Mouse (Mus musculus) heart, embryonic 14.5 days (tissue): ENCODE data around the gene Dpp7. TPM values are rescaled to one million over a fixed set of nuclear protein-coding genes. Genes with fewer than 3 reads are reported as not detected.
A peak's percentile ranks its signal among the peaks of the same experiment; 100 is the strongest.

Experiments
- ATAC-seq: fragments of 200-750 bp; cut with Nextera tagmentation; 2 replicates; pipeline ENCODE4 v1.8.0; 2017; ENCODE audit warnings: low read depth, moderate TSS enrichment; ENCODE audit not compliant: insufficient number of reproducible peaks, insufficient read depth, low FRiP score
- H3K27ac ChIP-seq, 2 experiments: fragments of 200-500 bp in 1 of 2; fragments of 300-500 bp in 1 of 2; sonication (generic) in 1 of 2; replicated peaks in 1 of 2; 2 replicates each; pipeline ENCODE4 v1.5.1; 2012 to 2014; ENCODE audit warnings: low read depth in 2 of 2, low read length in 2 of 2, control low read depth in 1 of 2, mild to moderate bottlenecking in 1 of 2, mixed read lengths in 1 of 2; ENCODE audit not compliant: control insufficient read depth in 1 of 2, insufficient read depth in 1 of 2
- H3K27me3 ChIP-seq: fragments of 300-500 bp; sonication (generic); 2 replicates; pipeline ENCODE4 v1.6.1; 2014; ENCODE audit warnings: mild to moderate bottlenecking, low read length, control low read depth; ENCODE audit not compliant: control insufficient read depth, insufficient read depth
- H3K36me3 ChIP-seq: fragments of 300-500 bp; sonication (generic); 2 replicates; pipeline ENCODE4 v1.6.1; 2014; ENCODE audit warnings: mild to moderate bottlenecking, control low read depth, low read length, mixed read lengths; ENCODE audit not compliant: control insufficient read depth, insufficient read depth
- H3K4me1 ChIP-seq, 2 experiments: fragments of 200-500 bp in 1 of 2; fragments of 300-500 bp in 1 of 2; sonication (generic) in 1 of 2; 2 replicates each; pipeline ENCODE4 v1.6.1; 2012 to 2014; ENCODE audit warnings: low read length in 2 of 2, control low read depth in 1 of 2, mixed read lengths in 1 of 2; ENCODE audit not compliant: control insufficient read depth in 2 of 2, insufficient read depth in 2 of 2
- H3K4me2 ChIP-seq: fragments of 300-500 bp; sonication (generic); 2 replicates; pipeline ENCODE4 v1.6.1; 2014; ENCODE audit warnings: mild to moderate bottlenecking, low read length
- H3K4me3 ChIP-seq, 2 experiments: fragments of 200-500 bp in 1 of 2; fragments of 300-500 bp in 1 of 2; sonication (generic) in 1 of 2; 2 replicates each; pipeline ENCODE4 v1.5.1; 2012 to 2014; ENCODE audit warnings: low read length in 2 of 2, mild to moderate bottlenecking in 2 of 2, control low read depth in 1 of 2, low read depth in 1 of 2, moderate library complexity in 1 of 2; ENCODE audit not compliant: control insufficient read depth in 1 of 2, insufficient read depth in 1 of 2
- H3K9ac ChIP-seq: fragments of 300-500 bp; sonication (generic); 2 replicates; pipeline ENCODE4 v1.6.1; 2014; ENCODE audit warnings: mild to moderate bottlenecking, low read length
- H3K9me3 ChIP-seq: fragments of 300-500 bp; sonication (generic); 2 replicates; pipeline ENCODE4 v1.6.1; 2016; ENCODE audit warnings: low read length, control low read depth; ENCODE audit not compliant: control insufficient read depth
- WGBS: fragments of 180-500 bp; shearing (Covaris S2); extraction: QIAGEN DNeasy Blood & Tissue Kit; methylation state at CpG from one replicate; pipeline ENCODE4 v1.1.7; 2014; 5-methylcytosine and 5-hydroxymethylcytosine counted together
- polyA plus RNA-seq: library from polyadenylated mRNA; unstranded; fragments of >200 nt; fragmentation: Nextera tagmentation; extraction: Ambion mirVana; gene quantifications from 2 replicates; pipeline ENCODE4 v1.2.1, GENCODE M21; 2014

Dpp7 gene
- polyA plus RNA-seq, 1 experiment from 2014 or later, result 11.5 TPM

DNA sequence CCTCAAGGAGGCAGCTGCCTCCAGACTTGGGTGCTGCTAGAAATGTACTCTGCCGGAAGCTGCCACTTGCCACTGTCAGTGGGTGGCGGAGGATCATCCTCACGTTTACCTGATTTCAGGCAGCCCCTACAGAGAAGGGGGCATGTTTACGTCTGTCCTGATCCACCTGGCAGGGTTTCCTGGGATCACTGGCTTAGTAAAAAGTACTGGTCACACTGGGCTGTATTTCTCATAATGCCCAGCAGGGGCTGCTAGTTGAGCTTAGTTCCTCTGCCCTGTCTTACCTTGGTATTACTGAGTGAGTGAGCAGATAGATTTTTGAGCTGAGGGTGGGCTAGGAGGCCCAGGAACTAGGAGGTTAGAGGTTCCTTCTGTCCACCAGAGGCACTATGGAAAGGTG is 20.4 kb upstream of the Dpp7 start:
- H3K4me2 ChIP-seq, result no peak overlapping the region
- no peaks in the 10 kb centered on the region for H3K27me3 ChIP-seq
- no peak overlapping the region for H3K27ac ChIP-seq
- H3K9ac ChIP-seq, result no peak overlapping the region
- ATAC-seq, result no peak
- H3K36me3 ChIP-seq, result peaks cover 35% of the 10 kb centered on the region
- 55% methylated on average over 4 of the region's 4 CpGs for WGBS
- no peak overlapping the region for H3K4me3 ChIP-seq
- peaks cover 12 to 20% of the 10 kb centered on the region in 2 experiments for H3K4me1 ChIP-seq
- H3K9me3 ChIP-seq, result no peaks in the 10 kb centered on the region

GRCm38 (mm10) chr2:25373431-25373830 is 17.3 kb upstream of the Dpp7 start:
- H3K4me2 ChIP-seq, result peak overlapping the region; percentile 99
- no peak overlapping the region for H3K27ac ChIP-seq
- H3K9me3 ChIP-seq, result no peaks in the 10 kb centered on the region
- H3K27me3 ChIP-seq, result peaks cover 3% of the 10 kb centered on the region; the same call in 1 of the 2 replicates
- peak overlapping the region; percentile 77 for H3K9ac ChIP-seq
- H3K4me1 ChIP-seq, result peaks cover 13 to 22% of the 10 kb centered on the region in 2 experiments
- WGBS, result 39% methylated on average over 2 of the region's 2 CpGs
- no peak for ATAC-seq
- H3K36me3 ChIP-seq, result peaks cover 33% of the 10 kb centered on the region
- peak overlapping the region; percentile 72 to 73 for H3K4me3 ChIP-seq

- Histone ChIP-seq H3K4me3 (peak overlapping the region; percentile 72 to 73), H3K9ac (peak overlapping the region; percentile 77), H3K27ac (no peak overlapping the region), H3K4me2 (peak overlapping the region; percentile 99), H3K27me3 (peaks cover 3% of the 10 kb centered on the region; the same call in 1 of the 2 replicates), H3K9me3 (no peaks in the 10 kb centered on the region), H3K4me1 (peaks cover 13 to 22% of the 10 kb centered on the region in 2 experiments), H3K36me3 (peaks cover 27% of the 10 kb centered on the region)
- 2% methylated on average over 42 of the region's 42 CpGs for WGBS
- peak; percentile 6; the same call in 1 of the 2 replicates for ATAC-seq
Observed at GRCm38 (mm10) chr2:25372644-25373391, 16.7 kb upstream of the Dpp7 start.

- Histone ChIP-seq H3K4me3 (peak within 1 kb of the TSS; percentile 72 to 73), H3K27me3 (peaks cover 3% of the 10 kb centered on the region; the same call in 1 of the 2 replicates), H3K27ac (peak within 1 kb of the TSS; percentile 60 to 70; a peak in 3 of 4 replicates), H3K9me3 (no peaks in the 10 kb centered on the region), H3K4me2 (peak within 1 kb of the TSS; percentile 99), H3K4me1 (peaks cover 13 to 22% of the 10 kb centered on the region in 2 experiments), H3K36me3 (peaks cover 19% of the 10 kb centered on the region), H3K9ac (peak within 1 kb of the TSS; percentile 78)
- ATAC-seq, result peak; percentile 76
- WGBS, result 1% methylated on average over 65 of the region's 65 CpGs
Observed at GRCm38 (mm10) chr2:25371764-25372643, 15.8 kb upstream of the Dpp7 start, which contains the start of gene Sapcd2. Gene Sapcd2, plus strand, starts transcription at chr2:25372321.

DNA sequence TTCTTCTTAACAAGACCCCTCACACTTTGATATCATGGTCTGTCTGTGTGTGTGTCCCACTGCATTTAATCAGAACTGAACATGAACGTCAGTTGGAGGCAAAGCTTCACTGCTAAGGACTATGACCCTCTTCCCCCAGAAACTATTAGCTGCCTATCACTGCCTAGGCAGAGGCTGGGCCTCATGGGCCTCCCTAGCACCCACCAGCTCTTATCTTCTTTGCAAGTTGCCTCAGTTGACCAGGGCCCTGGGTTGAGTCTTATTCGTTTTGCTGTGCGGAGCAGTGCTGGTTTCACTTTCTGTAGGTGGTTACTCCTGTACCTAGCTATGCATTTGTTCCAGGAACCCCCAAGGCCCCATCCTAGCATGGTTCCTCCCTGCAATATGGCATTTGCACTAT is 13.8 kb upstream of the Dpp7 start:
- Histone ChIP-seq H3K9ac (no peak overlapping the region), H3K27ac (no peak overlapping the region), H3K4me3 (no peak overlapping the region), H3K36me3 (peaks cover 3% of the 10 kb centered on the region; the same call in 1 of the 2 replicates), H3K4me2 (no peak overlapping the region), H3K27me3 (peaks cover 11% of the 10 kb centered on the region), H3K4me1 (peaks cover 15 to 22% of the 10 kb centered on the region in 2 experiments), H3K9me3 (no peaks in the 10 kb centered on the region)
- 78% methylated on average over 3 of the region's 3 CpGs for WGBS
- no peak for ATAC-seq

DNA sequence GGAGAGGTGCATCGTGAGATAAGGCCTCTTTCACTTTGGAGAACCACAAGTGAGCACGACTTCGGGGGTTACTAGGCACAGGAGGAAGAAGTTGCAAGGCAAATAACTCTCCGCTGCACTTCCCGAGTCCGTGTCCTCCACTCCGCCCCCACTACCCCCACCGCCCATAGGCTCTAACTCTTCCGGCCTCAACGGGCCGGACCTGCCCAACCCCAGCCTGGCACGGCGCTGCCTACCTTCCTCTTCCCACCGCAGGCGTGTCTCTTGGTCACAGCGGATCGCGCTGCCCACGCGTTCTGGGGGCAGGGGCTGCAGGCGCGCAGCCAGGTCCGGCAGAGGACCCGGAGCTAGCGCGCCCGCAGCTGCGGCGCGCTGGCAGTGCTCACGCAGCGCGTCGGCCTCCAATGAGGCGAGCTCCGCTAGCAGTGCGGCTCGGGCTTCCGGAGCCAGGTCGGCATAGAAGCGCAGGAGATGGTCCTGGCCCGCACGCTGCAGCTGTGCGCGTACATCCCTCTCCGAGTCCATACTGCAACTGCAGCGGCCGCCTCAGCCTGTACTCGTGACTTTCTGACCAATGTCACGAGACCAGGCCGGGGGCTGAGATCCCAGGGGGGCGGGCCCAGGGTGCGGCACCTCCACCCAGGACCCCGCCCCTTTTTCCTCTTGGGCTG is 9.1 kb upstream of the Dpp7 start, which contains the start of gene Uap1l1:
Gene Uap1l1, minus strand, starts transcription at position 592 of the 671 bp plus-strand sequence.
- Histone ChIP-seq H3K27ac (peak within 1 kb of the TSS in 1 of 2 experiments; percentile 20; a peak in 1 of 4 replicates), H3K9ac (peak within 1 kb of the TSS; percentile 81), H3K9me3 (no peaks in the 10 kb centered on the region), H3K36me3 (0 out of 2 replicates have a peak, but pooled peaks cover 8% of the 10 kb centered on the region), H3K4me2 (peak within 1 kb of the TSS; percentile 95), H3K4me1 (peaks cover 0 to 5% of the 10 kb centered on the region in 2 experiments; a peak in 2 of 4 replicates), H3K4me3 (peak within 1 kb of the TSS; percentile 59 to 73), H3K27me3 (peaks cover 27% of the 10 kb centered on the region)
- WGBS, result under 1% methylated on average over 54 of the region's 54 CpGs
- ATAC-seq, result peak; percentile 77

DNA sequence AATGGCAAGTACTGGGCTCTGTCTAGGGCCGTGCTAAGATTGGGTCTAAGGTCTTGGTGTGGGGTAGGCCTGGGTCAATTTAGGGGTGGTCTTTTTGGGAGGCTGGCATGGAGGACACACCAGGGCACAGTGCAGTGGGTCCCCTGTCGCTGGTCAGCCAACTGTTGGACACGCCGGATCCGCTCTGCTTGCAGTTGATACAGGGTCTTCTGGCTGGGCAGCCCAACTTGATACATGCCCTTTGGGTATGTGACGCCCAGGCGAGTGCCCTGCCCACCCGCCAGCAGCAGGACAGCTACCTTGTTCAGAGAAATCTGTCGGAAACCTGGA is 8.6 kb upstream of the Dpp7 start:
- H3K4me1 ChIP-seq, result peaks cover 0 to 5% of the 10 kb centered on the region in 2 experiments; a peak in 2 of 4 replicates
- no peak overlapping the region for H3K27ac ChIP-seq
- ATAC-seq, result no peak
- peak overlapping the region; percentile 59 to 73 for H3K4me3 ChIP-seq
- peak overlapping the region; percentile 95 for H3K4me2 ChIP-seq
- peak overlapping the region; percentile 81 for H3K9ac ChIP-seq
- peaks cover 27% of the 10 kb centered on the region for H3K27me3 ChIP-seq
- no peaks in the 10 kb centered on the region for H3K9me3 ChIP-seq
- 24% methylated on average over 9 of the region's 9 CpGs for WGBS
- 0 out of 2 replicates have a peak, but pooled peaks cover 12% of the 10 kb centered on the region for H3K36me3 ChIP-seq
